Mouse (Mus musculus) spleen, embryonic (tissue): Measurements from ENCODE around the gene Calr4.

ENCODE experiments used
- CTCF ChIA-PET: fragments of 350-600 bp; sonication (Branson Sonifier 250); formaldehyde crosslinking; loops from one replicate; lab custom pipeline; 2022; lab: Charles Lee

Calr4 gene

DNA sequence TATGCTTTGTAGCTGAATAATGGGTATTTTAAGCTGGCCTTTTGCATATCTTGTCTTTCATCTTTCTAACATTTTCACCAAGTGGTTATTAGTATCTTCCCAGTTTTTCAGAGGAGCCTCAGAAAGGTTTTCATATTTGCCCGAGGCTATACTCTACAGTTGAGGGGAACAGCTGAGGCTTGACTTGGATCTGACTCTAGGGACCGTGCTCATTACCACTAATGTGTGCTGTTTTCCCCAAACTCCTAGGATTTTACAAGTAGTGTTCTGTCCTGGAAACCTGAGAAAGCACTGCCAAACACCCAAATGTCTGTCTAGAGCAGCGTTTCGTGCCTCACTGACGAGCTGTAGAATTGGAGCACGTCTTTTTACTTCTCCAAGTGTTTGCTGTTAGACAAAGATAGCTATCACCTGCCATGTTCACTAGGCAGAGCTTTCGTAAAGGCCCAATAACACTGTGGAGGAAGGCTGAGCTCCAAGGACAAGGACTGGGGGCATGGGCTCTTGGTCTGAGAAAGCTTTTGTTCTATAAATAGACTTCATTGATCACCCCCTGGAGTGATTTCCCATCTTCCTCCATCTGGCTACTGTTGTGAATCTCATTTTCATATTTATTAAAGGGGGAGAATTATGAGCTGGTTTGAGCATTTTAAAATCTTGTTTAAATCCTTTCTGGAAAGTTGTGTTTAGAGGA, 2.0 kb downstream of the Calr4 start:
- CTCF ChIA-PET: no interaction called here

DNA sequence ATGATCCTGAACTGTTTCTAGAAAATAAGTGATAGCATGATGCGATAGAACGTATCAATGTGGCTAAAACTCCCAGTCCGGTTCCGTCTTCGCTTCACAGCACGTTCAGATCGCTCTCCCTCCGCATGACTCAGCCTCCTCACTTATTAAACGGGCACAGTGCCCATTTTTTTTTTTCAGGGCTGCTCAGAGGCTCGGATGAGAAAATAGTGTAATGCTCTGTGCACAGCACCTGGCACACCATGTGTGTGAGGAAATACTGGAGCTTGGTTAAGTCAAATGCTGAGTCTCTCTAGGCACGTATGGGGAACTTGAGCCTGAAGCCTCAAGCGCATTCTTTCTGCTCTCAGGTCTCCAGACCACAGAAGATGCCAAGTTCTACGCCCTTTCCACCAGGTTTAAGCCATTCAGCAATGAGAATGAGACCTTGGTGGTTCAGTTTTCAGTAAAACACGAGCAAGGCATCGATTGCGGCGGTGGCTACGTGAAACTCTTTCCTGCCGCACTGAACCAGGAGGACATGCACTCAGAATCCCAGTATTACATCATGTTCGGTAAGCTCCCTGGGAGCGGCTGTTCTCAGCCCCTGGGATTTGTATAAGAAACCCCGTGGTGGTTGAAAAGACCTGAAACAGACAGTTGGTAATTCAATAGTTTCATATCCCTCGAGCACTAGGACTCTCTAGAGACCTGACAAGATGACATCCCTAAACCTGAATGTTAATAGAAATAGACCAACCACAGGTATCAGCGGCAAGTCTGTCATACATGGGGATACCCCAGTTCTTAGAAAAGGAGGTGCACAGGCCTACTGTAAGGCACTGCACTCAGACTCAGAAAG, 4.4 kb downstream of the Calr4 start:
- CTCF ChIA-PET: interaction anchor here (0.6 kb wide), 1 partner anchor 183 kb away, joined by 7 read pairs; no protein-coding TSS in a partner anchor

DNA sequence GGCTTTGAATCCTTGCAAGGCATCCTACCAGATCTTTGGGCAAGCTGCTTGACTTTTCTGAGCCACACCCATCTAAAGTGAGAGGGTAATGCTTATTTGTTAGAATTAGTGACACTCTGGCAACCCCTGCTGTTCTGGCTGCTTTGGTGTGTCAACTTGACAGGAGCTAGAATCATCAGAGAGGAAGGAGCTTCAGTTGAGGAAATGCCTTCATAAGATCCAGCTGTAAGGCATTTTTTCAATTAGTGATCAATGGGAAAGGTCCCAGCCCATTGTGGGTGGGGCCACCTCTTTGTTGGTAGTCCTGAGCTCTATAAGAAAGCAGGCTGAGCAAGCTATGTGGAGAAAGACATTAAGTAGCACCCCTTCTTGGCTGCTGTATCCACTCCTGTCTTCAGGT, 6.9 kb downstream of the Calr4 start:
- CTCF ChIA-PET: no interaction called here

DNA sequence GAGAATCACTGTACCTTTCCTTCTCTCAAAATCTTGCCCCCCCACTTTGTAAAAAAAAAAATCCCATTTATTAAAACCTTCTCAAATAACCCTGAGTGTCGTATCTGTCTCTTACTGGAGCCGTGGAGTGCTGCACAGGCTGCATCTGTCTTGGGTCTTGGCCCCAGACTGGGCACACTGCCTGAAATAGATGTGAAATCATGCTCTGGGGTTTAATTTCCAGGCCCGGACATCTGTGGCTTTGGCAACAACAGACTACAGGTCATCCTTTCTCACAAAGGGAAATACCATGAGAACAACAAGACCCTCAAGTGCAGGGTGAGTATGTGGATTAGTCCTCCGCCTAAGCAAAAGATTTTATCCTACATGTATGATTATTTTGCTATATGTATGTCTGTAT, 7.6 kb downstream of the Calr4 start:
- CTCF ChIA-PET: no interaction called here

DNA sequence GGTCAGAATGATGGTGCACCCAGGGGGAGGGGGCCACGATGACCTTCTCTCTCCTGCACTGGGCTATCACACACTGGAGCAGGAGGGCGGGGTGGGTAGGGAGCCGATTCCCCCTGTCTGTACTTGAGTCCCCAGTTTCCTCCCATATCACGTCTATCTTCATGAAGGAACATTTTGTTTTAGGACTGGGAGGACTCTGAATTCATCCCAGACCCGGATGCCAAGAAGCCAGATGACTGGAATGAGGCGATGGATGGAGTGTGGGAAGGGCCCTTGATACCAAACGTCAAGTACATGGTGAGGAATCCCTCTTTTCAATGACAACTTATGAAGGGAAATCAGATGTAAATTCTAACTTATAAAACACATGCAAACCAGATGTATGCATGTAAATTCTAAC, 10.2 kb downstream of the Calr4 start:
- CTCF ChIA-PET: no interaction called here

DNA sequence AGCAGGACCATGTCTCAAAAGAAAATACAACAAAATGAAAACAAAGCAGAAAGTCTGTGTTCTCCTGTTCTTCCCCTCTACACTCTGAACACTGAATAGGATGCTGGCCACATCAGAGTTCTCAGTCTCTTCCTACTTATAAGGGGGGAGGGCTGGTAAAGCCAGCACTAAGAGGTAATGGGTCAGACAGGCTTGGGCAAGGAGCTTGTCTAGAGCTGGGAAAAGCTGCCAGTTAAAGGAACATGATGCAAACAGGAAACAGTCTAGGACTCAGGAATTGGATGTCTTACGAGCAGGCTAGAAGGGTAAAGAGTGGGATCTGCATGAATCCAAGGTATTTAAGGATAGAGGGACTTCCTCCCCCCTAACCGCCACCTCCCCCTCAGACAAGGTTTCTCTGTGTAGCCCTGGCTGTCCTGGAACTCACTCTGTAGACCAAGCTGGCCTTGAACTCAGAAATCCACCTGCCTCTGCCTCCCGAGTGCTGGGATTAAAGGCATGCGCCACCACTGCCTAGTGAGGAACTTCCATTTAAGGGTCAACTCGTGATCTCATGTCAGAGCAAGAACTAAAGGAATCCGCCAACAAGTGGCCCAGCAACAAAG, 10.8 kb downstream of the Calr4 start:
- CTCF ChIA-PET: no interaction called here

DNA sequence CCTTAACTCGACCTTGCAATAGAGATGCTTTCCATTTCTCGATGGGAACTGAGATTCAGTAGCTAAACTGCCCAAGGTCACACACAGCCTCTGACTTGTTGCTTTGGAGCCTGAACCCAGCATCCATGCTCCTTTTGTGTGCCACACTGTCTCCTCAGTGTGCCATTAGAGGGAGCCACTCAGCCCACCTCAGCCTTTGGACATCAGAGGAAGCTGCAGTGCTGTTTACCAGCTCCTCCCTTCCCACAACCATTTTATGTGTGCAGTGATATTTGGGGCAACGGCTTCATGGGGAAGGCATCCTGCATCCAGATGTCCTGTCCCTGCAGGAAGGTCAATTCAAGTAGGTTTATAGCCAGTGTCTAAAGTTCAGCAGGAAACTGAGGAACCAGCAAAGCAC, 17.3 kb downstream of the Calr4 start:
- CTCF ChIA-PET: no interaction called here

DNA sequence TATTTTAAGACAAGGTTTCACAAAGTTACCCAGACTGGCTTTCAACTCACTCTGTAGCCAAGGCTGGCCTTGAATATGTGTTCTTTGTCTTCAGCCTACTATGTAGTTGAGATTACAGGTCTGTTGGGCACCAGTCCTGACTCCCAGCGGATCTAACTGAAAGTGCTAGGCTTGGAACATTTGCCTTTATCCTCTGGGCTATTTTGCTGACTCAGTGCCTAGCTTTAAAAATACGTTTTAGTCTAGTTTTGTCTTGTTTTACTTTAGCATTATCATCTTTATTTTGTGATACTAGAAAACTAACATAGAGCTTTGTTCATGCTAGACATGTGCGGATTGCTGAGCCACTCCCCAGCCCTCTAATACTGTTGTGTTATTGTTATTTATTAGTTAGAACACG, 17.9 kb downstream of the Calr4 start:
- CTCF ChIA-PET: no interaction called here

DNA sequence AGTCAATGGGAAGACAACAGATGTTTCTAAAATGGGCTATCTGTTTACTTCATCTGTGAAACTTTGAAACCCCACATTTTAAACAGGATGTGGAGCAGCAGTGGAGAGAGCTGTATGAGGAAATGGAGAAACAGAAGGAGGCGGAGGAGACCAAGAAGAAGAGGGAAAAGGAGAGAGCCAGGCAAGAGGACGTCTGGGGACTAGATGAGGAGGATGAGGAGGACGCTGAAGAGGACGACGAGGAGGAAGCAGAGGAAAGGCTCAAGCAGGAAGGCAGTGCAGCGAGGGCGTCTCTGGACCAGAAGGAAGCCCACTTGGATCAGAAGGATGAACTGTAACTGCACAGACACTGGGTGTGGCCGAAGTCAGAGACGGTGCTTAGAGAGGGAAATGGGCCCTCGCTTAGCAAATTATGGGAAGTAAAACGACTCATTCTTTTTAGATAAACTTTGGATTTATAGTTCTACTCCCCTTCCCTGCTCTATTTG, 19.4 kb downstream of the Calr4 start:
- CTCF ChIA-PET: no interaction called here

DNA sequence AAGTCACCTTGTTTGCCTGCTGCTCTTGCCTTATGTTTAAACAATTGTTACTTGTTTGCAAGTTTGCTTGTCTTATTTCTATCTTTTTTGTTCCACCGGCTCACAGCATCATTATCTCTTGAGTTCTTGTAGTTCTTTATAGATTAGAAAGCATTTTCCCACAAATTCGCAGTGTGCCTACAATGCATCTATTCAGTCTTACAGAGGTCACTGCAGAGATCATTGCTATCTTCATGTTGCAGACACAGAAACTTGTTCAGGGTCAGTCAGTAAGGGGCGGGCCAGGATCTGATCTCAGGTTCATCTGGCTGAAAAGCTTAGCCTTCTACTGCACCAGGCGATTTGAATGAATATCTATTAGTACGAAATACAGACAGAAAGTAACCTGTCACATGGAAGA, 20.2 kb downstream of the Calr4 start:
- CTCF ChIA-PET: no interaction called here

DNA sequence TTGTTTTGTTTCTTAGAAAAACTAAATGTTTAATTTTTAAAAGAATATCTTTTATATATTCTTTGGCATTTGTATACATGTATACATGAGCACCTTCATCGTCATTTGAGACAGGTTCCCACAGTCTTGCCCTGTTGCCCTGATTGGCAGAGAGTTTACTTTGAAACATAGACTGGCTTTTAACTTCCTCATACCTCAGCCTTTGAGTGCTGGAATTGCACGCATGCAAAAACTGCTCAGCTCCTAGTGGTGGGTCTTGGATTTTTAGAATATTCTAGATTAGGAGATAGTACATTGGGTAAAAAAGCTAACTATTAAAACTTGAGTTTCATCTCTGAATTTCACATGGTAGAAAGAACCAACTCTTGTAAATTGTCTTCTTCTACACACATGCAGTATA, 21.0 kb downstream of the Calr4 start:
- CTCF ChIA-PET: no interaction called here

DNA sequence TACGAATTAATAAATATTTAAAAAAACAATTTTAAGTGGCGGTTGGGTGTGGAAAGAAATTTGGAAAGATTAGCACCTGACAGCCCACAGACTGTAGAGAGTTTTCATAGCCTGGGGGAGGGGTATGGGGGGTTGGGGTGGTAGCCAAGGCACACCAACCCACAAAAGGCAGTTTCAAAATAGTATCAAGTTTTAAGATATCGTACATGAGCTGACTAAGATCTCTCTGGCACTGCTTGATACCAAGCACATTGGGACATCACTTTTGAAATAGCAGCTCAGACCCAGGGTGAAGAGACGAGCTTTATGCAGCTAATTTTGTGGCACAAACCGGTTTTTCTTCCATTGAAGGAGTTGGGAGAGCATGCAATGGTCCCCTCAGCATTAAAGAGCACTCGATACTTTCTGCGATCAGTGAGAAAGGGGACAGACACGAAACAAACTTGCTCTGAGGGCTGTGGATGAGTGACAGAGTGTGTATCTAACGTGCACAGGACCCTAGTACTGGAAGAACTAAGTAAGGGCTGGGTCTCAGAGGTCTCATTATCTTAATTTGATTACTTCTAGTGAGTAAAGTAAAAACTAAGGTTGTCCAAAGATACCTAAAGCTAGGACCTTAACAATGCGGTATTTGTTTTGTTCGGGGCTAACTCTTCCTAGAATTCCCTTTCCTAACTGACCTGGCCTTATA, 21.6 kb downstream of the Calr4 start:
- CTCF ChIA-PET: no interaction called here

DNA sequence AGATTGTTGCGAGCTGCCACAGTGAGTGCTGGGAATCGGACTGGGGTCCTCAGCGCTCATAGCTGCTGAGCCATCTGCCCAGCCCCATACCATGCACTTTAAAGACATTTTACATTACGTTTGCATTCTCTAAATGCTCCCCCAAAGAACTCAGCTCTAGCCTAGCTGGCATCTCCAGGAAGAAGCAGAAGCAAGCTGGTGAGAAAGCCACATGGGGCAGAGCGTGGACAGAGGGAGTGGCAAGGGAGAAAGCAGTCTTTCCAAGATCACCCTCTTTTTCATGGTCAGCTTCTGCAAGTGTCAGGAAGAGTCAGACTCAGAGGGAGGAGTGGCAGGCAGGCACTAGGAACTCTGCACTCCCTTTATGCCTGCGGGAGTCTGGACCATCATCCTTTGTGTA, 22.5 kb downstream of the Calr4 start:
- CTCF ChIA-PET: interaction anchor here (0.6 kb wide), 1 partner anchor 928 kb away, joined by 4 read pairs; no protein-coding TSS in a partner anchor

DNA sequence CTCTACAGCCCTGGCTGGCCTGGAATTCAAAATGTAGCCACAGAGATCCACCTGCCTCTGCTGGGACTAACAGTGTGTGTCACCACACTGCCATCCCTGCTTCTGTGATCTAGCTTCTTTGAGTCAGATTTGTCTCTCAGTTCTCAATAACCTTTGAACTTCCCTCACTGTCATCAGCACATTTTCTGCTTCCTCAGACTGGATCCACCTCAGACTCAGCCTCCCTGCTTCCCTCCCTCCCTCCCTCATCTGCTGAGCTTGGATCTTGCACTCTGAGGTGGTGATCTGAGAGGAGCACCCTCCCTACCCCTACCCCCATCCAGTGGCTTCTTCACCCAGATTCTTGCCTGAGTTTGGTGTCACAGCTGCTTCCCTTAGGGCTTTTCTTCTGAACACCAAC, 23.4 kb downstream of the Calr4 start:
- CTCF ChIA-PET: interaction anchor here (0.6 kb wide), 3 partner anchors 11 to 135 kb away, joined by 3 to 4 read pairs (median 3); no protein-coding TSS in a partner anchor

DNA sequence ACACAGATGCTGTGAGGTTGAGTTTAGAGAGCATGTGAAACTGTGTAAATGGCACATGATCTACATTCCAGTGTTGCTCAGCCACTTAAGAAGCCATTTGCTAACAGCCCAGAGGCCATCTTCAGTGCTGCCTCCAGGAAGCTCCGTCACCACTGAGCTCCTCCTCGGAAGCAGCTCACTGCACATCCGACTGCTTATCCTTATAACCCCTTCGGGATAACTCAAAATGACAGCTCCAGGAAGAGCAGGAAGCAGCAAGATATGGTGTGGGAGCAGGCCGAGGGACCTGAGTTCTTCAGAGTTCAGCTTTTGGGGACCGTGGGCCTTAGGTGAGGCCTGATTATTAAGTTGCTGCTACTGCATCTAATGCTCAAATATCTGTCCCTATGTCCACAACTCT, 27.8 kb downstream of the Calr4 start:
- CTCF ChIA-PET: interaction anchor here (0.7 kb wide), 1 partner anchor 115 kb away, joined by 3 read pairs; no protein-coding TSS in a partner anchor

DNA sequence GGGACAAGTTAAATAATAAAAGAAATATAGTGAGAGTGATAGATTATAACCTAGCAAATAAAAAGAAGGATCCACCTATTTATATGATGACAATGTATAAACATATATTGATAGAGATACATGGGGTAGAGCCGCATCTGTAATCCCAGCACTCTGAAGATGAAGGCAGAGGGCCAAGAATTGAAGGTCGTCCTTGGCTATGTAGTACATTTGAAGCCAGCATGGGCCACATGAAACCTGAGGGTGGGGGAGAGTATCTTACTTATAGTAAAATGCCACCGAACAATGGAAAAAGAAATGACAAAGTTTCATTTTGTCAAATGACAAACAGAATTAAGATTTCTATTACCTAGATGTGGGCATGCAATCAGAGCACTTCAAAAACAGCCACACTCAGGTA, 31.8 kb downstream of the Calr4 start:
- CTCF ChIA-PET: no interaction called here

DNA sequence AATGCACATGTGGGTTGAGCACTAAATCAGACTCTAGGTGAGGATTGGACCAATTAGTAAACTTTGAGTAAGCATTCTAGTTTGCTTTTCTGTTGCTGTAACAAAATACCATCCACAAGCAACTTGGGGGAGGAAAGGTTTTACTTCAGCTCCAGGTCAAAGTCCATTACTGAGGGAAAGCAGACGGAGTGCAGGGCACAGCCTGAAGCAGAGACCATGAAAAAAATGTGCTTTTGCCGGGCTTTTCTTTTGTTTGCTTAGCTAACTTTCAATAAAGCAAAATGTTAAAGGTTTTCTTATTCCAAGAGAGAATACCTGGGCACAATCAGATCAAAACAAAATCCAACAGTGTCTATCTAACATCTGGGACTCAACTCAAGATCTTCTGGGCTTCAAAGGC, 32.5 kb downstream of the Calr4 start:
- CTCF ChIA-PET: no interaction called here

DNA sequence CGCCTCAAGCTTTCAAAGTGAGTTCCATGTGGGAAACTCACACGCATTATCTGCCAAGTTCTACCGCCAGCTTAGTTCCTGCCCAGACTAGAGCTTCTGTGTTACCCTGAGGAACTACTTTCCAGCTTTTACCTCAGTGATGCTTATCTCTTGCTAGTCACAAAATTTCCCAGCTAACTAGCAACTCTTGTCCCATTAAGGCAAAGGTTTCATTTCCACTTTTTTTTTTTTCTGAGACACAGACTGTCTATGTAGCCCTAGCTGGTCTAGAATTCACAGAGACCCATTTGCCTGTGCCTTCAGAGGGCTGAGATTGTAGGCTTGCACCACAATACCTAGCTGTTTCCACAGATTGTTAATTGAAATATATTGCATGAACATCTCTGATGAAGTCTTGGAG, 33.2 kb downstream of the Calr4 start:
- CTCF ChIA-PET: no interaction called here

DNA sequence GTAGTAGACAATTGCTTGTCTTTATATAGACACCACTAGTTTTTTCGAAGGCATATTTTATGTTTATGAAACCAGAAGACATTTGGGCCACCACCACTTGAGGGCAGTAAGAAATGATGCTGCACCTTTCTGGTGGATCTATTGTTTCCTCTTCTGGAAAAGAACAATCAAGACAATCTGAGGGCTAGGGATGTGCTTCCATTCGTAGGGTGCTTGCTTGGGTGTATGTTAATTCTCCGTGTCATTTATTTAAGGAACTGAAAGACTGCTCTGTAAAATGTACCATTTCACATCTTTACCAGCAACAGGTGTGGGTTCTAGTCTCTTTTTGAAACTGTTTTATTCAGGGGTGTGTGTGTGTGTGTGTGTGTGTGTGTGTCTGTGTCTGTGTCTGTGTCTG, 34.6 kb downstream of the Calr4 start:
- CTCF ChIA-PET: no interaction called here

DNA sequence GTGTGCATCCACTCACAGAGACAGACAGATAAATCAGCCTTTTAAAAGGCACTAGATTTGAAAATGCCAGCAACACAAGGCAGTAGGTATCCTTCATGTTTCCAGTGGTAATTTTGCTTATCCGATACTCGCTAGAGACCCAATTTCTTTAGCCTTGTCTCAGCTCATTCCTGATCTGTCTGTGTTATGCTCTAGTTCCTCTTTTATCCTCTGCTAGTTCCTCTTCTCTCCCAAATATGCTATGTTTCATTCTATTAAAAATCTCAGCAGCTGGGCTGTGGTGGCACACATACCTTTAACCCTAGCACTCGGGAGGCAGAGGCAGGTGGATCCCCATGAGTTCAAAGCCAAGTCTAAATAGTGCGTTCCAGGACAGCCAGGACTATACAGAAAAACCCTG, 37.5 kb downstream of the Calr4 start:
- CTCF ChIA-PET: no interaction called here

DNA sequence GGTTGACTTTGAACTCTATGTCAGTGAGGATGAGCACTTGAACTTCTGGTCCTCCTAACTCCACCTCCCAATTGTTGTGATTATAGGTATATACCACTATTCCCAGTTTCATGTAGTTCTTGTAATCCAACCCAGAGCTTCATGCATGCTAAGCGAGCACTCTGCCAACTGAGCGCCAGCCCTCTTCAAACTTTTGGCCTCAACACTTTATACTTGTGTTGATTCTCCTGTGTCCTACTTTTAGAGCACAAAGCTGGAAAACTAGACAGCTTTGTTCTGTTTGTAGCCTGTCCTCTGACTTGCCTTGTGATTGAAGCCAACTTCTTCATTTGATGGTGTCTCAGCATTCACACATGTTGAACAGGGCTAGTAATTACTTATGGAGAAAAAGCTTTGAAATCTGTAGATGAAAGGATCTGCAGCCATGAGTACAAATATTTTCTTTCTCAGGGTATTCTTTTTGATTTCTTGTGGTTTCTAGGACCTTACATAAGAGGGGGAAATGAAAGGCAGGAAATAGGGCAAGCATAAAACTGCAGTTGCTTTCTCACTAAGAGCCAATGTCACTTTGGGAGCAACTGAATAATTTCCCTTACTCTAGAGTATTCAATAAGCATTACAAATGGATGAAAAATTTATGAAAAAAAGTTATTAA, 39.4 kb downstream of the Calr4 start:
- CTCF ChIA-PET: no interaction called here
